Mouse (Mus musculus) heart, postnatal 0 days (tissue): ENCODE data around the gene Cdk19.

Experiments
- CTCF ChIP-seq: IDR thresholded peaks from 2 replicates; pipeline ENCODE4 v1.5.1; 2016; ENCODE audit warnings: antibody characterized with exemption, control low read depth, low read depth
- EP300 ChIP-seq: IDR thresholded peaks from 2 replicates; pipeline ENCODE4 v1.6.1; 2016; ENCODE audit warnings: antibody characterized with exemption, low read depth

- no peak for TF ChIP-seq CTCF
- TF ChIP-seq EP300 = no peak
Measured at GRCm38 (mm10) chr10:40411370-40411769, 72.0 kb downstream of the Cdk19 start.
